Mouse (Mus musculus): ENCODE results near the gene Scube1. TPM values are rescaled to one million over a fixed set of nuclear protein-coding genes. Genes with fewer than 3 reads are reported as not detected.
A peak's percentile ranks its signal among the peaks of the same experiment; 100 is the strongest.

Gene Scube1
- total and polyA plus RNA-seq, 3 experiments: not detected

- H3K4me2 ChIP-seq (ENCODE audit: insufficient read depth, low read depth, poor library complexity, severe bottlenecking): no peak overlapping the region
- DNase-seq (ENCODE audit: extremely low read depth): peak; percentile 37
- TF ChIP-seq TBP (conservative IDR thresholded peaks at IDR 0.05; ENCODE audit: low read depth, low read length): no peak
- no peak for TF ChIP-seq MAFK (IDR thresholded peaks at IDR 0.05; ENCODE audit: insufficient replicate concordance, low read length)
- no peak for TF ChIP-seq NELFE (IDR thresholded peaks at IDR 0.05; ENCODE audit: low read depth, low read length)
- TF ChIP-seq GABPA (IDR thresholded peaks at IDR 0.05; ENCODE audit: insufficient replicate concordance, low read depth, low read length): no peak
- TF ChIP-seq BHLHE40 (IDR thresholded peaks at IDR 0.05; ENCODE audit: low read depth, low read length): no peak
- TF ChIP-seq ZMIZ1 (IDR thresholded peaks at IDR 0.05; ENCODE audit: low read depth, low read length): no peak
- TF ChIP-seq SIN3A (IDR thresholded peaks at IDR 0.05; ENCODE audit: low read length): no peak
- peak; percentile 70 for TF ChIP-seq RAD21 (IDR thresholded peaks at IDR 0.05; ENCODE audit: low read depth, low read length)
- TF ChIP-seq NRF1 (IDR thresholded peaks at IDR 0.05; ENCODE audit: low read depth, low read length): no peak
- no peak for TF ChIP-seq JUN (IDR thresholded peaks at IDR 0.05; ENCODE audit: insufficient read depth, low read depth, low read length)
- TF ChIP-seq E2F4 (IDR thresholded peaks at IDR 0.05; ENCODE audit: insufficient replicate concordance, low read depth, low read length): no peak
- peak in 1 of 2 experiments; percentile 76; a peak in 2 of 4 replicates for TF ChIP-seq CTCF (conservative IDR thresholded peaks at IDR 0.05 in 1 of 2, IDR thresholded peaks at IDR 0.05 in 1 of 2; ENCODE audit: low read depth in 2 of 2, low read length in 2 of 2)
- TF ChIP-seq ZC3H11A (IDR thresholded peaks at IDR 0.05; ENCODE audit: low read depth, low read length): no peak
- no peak for TF ChIP-seq HCFC1 (IDR thresholded peaks at IDR 0.05; ENCODE audit: low read depth, low read length)
- no peak for TF ChIP-seq KAT2A (IDR thresholded peaks at IDR 0.05; ENCODE audit: insufficient replicate concordance, low read length)
- no peak for TF ChIP-seq ELF1 (IDR thresholded peaks at IDR 0.05; ENCODE audit: low read depth, low read length)
- TF ChIP-seq SMC3 (IDR thresholded peaks at IDR 0.05; ENCODE audit: low read depth, low read length): peak; percentile 71
- no peak for TF ChIP-seq EP300 (IDR thresholded peaks at IDR 0.05; ENCODE audit: low read length)
- TF ChIP-seq RCOR1 (conservative IDR thresholded peaks at IDR 0.05; ENCODE audit: low read depth, low read length): no peak
- TF ChIP-seq MXI1 (IDR thresholded peaks at IDR 0.05; ENCODE audit: low read depth, low read length): no peak
- no peak for TF ChIP-seq ETS1 (conservative IDR thresholded peaks at IDR 0.05; ENCODE audit: low read depth, low read length)
- TF ChIP-seq MEF2A (IDR thresholded peaks at IDR 0.05; ENCODE audit: borderline replicate concordance, low read depth, low read length): no peak
- H3K9ac ChIP-seq (ENCODE audit: insufficient read depth, low read depth): no peak overlapping the region
- H3K9me3 ChIP-seq (replicated peaks; ENCODE audit: low read length): no peaks in the 10 kb centered on the region
- H3K79me2 ChIP-seq (replicated peaks; ENCODE audit: control insufficient read depth, extremely low read depth, insufficient read depth, poor library complexity, severe bottlenecking): no peaks in the 10 kb centered on the region
- H3K36me3 ChIP-seq (replicated peaks in 1 of 2; ENCODE audit: control insufficient read depth in 1 of 2, insufficient read depth in 1 of 2, low read length in 1 of 2): no peaks in the 10 kb centered on the region
- dilution Hi-C loops (cut with MboI; ENCODE audit: extremely low pct_ligation_motif_present, extremely low pct_unique_long_range_greater_than_20kb, low sequenced_read_pairs) (no loop called here), in situ Hi-C loops (cut with MboI; ENCODE audit: low pct_ligation_motif_present, low pct_unique_long_range_greater_than_20kb, low sequenced_read_pairs) (no loop called here)
- H3K27me3 ChIP-seq (replicated peaks): peaks cover 95% of the 10 kb centered on the region
- no peaks in the 10 kb centered on the region for H3K4me1 ChIP-seq (ENCODE audit: control insufficient read depth in 1 of 2, insufficient read depth in 2 of 2)
- H3K4me3 ChIP-seq (replicated peaks in 1 of 3; ENCODE audit: low read depth in 2 of 3, low read length in 2 of 3, poor library complexity in 1 of 3): no peak overlapping the region
- H3K27ac ChIP-seq (ENCODE audit: insufficient read depth, low read depth): no peak overlapping the region
Observed at GRCm38 (mm10) chr15:83664722-83665121, 60.1 kb downstream of the Scube1 start.

- Histone ChIP-seq H3K27me3 (replicated peaks) (peaks cover 95% of the 10 kb centered on the region), H3K79me2 (replicated peaks; ENCODE audit: control insufficient read depth, extremely low read depth, insufficient read depth, poor library complexity, severe bottlenecking) (no peaks in the 10 kb centered on the region), H3K4me2 (ENCODE audit: insufficient read depth, low read depth, poor library complexity, severe bottlenecking) (no peak overlapping the region), H3K9me3 (replicated peaks; ENCODE audit: low read length) (no peaks in the 10 kb centered on the region), H3K36me3 (replicated peaks in 1 of 2; ENCODE audit: control insufficient read depth in 1 of 2, insufficient read depth in 1 of 2, low read length in 1 of 2) (no peaks in the 10 kb centered on the region), H3K27ac (ENCODE audit: insufficient read depth, low read depth) (no peak overlapping the region), H3K9ac (ENCODE audit: insufficient read depth, low read depth) (no peak overlapping the region), H3K4me1 (ENCODE audit: control insufficient read depth in 1 of 2, insufficient read depth in 2 of 2) (no peaks in the 10 kb centered on the region), H3K4me3 (replicated peaks in 1 of 3; ENCODE audit: low read depth in 2 of 3, low read length in 2 of 3, poor library complexity in 1 of 3) (no peak overlapping the region)
- dilution Hi-C loops (cut with MboI; ENCODE audit: extremely low pct_ligation_motif_present, extremely low pct_unique_long_range_greater_than_20kb, low sequenced_read_pairs): no loop called here
- in situ Hi-C loops (cut with MboI; ENCODE audit: low pct_ligation_motif_present, low pct_unique_long_range_greater_than_20kb, low sequenced_read_pairs): no loop called here
- no peak for DNase-seq (ENCODE audit: extremely low read depth)
- TF ChIP-seq KAT2A (IDR thresholded peaks at IDR 0.05; ENCODE audit: insufficient replicate concordance, low read length) (no peak), NRF1 (IDR thresholded peaks at IDR 0.05; ENCODE audit: low read depth, low read length) (no peak), RCOR1 (conservative IDR thresholded peaks at IDR 0.05; ENCODE audit: low read depth, low read length) (no peak), MYC (IDR thresholded peaks at IDR 0.05; ENCODE audit: low read depth, low read length) (no peak), ETS1 (conservative IDR thresholded peaks at IDR 0.05; ENCODE audit: low read depth, low read length) (no peak), E2F4 (IDR thresholded peaks at IDR 0.05; ENCODE audit: insufficient replicate concordance, low read depth, low read length) (no peak), GABPA (IDR thresholded peaks at IDR 0.05; ENCODE audit: insufficient replicate concordance, low read depth, low read length) (no peak), EP300 (IDR thresholded peaks at IDR 0.05; ENCODE audit: low read length) (no peak), POLR2AphosphoS2 (IDR thresholded peaks at IDR 0.05; ENCODE audit: low read depth, low read length) (no peak), ZKSCAN1 (IDR thresholded peaks at IDR 0.05; ENCODE audit: borderline replicate concordance, low read depth, low read length) (no peak)
Observed at GRCm38 (mm10) chr15:83663066-83663465, 61.8 kb downstream of the Scube1 start.

Data from CH12.LX (cell line).